Mouse (Mus musculus): ENCODE data around the gene Vps35l. TPM values are rescaled to one million over a fixed set of nuclear protein-coding genes. Genes with fewer than 3 reads are reported as not detected.

Vps35l gene
- polyA plus RNA-seq, 1 experiment, result 41.7 TPM

DNA sequence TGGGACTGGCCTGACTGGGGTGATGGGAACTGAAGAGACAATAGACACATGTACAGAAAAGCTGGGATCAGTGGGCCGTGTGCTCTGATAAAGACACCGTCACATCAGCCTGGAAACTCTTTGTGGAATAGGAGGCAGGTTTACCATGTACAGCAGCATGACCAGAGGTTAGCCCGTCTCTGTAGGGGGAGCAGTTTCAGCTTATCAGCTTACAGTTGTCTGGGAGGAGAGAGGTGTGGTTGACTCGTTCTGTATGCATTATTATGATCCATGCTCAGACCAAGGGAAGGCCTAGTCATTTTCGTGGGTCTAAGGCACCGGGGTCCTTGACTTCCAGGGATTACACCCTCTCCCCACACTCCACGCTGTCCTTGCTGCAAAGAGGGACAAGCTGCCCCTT lies 11.6 kb downstream of the Vps35l start:
- Histone ChIP-seq H3K4me1 (ENCODE audit: control insufficient read depth, insufficient read depth, low read length) (no peaks in the 10 kb centered on the region), H3K4me3 (replicated peaks; ENCODE audit: extremely low read depth, low read depth, low read length) (no peak overlapping the region)
- 84% methylated on average over 7 of the region's 7 CpGs for WGBS
- no peak for TF ChIP-seq CTCF (IDR thresholded peaks at IDR 0.05; ENCODE audit: insufficient read depth, low read length)
- no peak for TF ChIP-seq POLR2A (IDR thresholded peaks at IDR 0.05; ENCODE audit: borderline replicate concordance, extremely low read depth, low read depth, low read length)
- DNase-seq, result no peak

DNA sequence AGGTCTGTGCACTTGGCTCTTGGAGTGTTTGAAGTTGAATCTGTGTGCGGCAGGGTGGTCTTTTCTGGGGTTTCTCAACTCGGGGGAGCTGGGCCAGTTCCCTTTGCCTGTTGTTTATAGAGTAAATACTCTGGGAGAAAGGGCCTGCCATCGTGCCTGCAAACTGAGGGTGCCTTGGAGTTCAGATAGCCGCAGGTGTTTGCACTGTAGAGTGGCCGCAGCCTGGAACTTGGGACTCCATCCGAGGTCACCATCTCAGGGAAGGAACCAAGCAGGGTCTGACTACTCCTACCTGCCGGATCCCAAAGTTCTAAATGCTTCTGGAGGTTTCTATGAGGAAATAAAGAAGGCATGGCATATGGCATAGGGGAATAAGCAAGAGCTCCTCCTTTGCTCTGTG lies 15.7 kb downstream of the Vps35l start:
- DNase-seq, result no peak
- 67% methylated on average over 7 of the region's 7 CpGs for WGBS
- Histone ChIP-seq H3K4me3 (replicated peaks; ENCODE audit: extremely low read depth, low read depth, low read length) (no peak overlapping the region), H3K4me1 (ENCODE audit: control insufficient read depth, insufficient read depth, low read length) (no peaks in the 10 kb centered on the region)
- TF ChIP-seq CTCF (IDR thresholded peaks at IDR 0.05; ENCODE audit: insufficient read depth, low read length) (no peak), POLR2A (IDR thresholded peaks at IDR 0.05; ENCODE audit: borderline replicate concordance, extremely low read depth, low read depth, low read length) (no peak)

GRCm38 (mm10) chr7:118756490-118757265 lies 16.7 kb downstream of the Vps35l start:
- Histone ChIP-seq H3K4me1 (ENCODE audit: control insufficient read depth, insufficient read depth, low read length) (no peaks in the 10 kb centered on the region), H3K4me3 (replicated peaks; ENCODE audit: extremely low read depth, low read depth, low read length) (no peak overlapping the region)
- TF ChIP-seq CTCF (IDR thresholded peaks at IDR 0.05; ENCODE audit: insufficient read depth, low read length) (no peak), POLR2A (IDR thresholded peaks at IDR 0.05; ENCODE audit: borderline replicate concordance, extremely low read depth, low read depth, low read length) (no peak)
- no peak for DNase-seq
- WGBS, result 95% methylated on average over 24 of the region's 24 CpGs

- WGBS, result 64% methylated on average over 4 of the region's 4 CpGs
- Histone ChIP-seq H3K4me1 (ENCODE audit: control insufficient read depth, insufficient read depth, low read length) (no peaks in the 10 kb centered on the region), H3K4me3 (replicated peaks; ENCODE audit: extremely low read depth, low read depth, low read length) (no peak overlapping the region)
- TF ChIP-seq POLR2A (IDR thresholded peaks at IDR 0.05; ENCODE audit: borderline replicate concordance, extremely low read depth, low read depth, low read length) (no peak), CTCF (IDR thresholded peaks at IDR 0.05; ENCODE audit: insufficient read depth, low read length) (no peak)
- DNase-seq, result no peak
These were observed 18.3 kb downstream of the Vps35l start for GRCm38 (mm10) chr7:118758369-118758768.

GRCm38 (mm10) chr7:118759372-118759771 lies 19.3 kb downstream of the Vps35l start:
- no peak overlapping the region for H3K4me3 ChIP-seq (replicated peaks; ENCODE audit: extremely low read depth, low read depth, low read length)
- no peaks in the 10 kb centered on the region for H3K4me1 ChIP-seq (ENCODE audit: control insufficient read depth, insufficient read depth, low read length)
- TF ChIP-seq CTCF (IDR thresholded peaks at IDR 0.05; ENCODE audit: insufficient read depth, low read length), result no peak
- no peak for TF ChIP-seq POLR2A (IDR thresholded peaks at IDR 0.05; ENCODE audit: borderline replicate concordance, extremely low read depth, low read depth, low read length)
- no peak for DNase-seq
- WGBS, result 32% methylated on average over 5 of the region's 5 CpGs

- WGBS, result 92% methylated on average over 11 of the region's 11 CpGs
These were observed 23.9 kb downstream of the Vps35l start for GRCm38 (mm10) chr7:118763939-118764338.

GRCm38 (mm10) chr7:118764725-118765124 lies 24.7 kb downstream of the Vps35l start:
- no peaks in the 10 kb centered on the region for H3K4me1 ChIP-seq (ENCODE audit: control insufficient read depth, insufficient read depth, low read length)
- DNase-seq, result no peak
- H3K4me3 ChIP-seq (replicated peaks; ENCODE audit: extremely low read depth, low read depth, low read length), result no peak overlapping the region
- 70% methylated on average over 14 of the region's 14 CpGs for WGBS
- TF ChIP-seq POLR2A (IDR thresholded peaks at IDR 0.05; ENCODE audit: borderline replicate concordance, extremely low read depth, low read depth, low read length) (no peak), CTCF (IDR thresholded peaks at IDR 0.05; ENCODE audit: insufficient read depth, low read length) (no peak)

More at GRCm38 (mm10) chr7:118763939-118764338, 23.9 kb downstream of the Vps35l start:
- no peak for TF ChIP-seq CTCF (IDR thresholded peaks at IDR 0.05; ENCODE audit: insufficient read depth, low read length)
- TF ChIP-seq POLR2A (IDR thresholded peaks at IDR 0.05; ENCODE audit: borderline replicate concordance, extremely low read depth, low read depth, low read length), result no peak
- DNase-seq, result no peak
- no peak overlapping the region for H3K4me3 ChIP-seq (replicated peaks; ENCODE audit: extremely low read depth, low read depth, low read length)
- no peaks in the 10 kb centered on the region for H3K4me1 ChIP-seq (ENCODE audit: control insufficient read depth, insufficient read depth, low read length)

DNA sequence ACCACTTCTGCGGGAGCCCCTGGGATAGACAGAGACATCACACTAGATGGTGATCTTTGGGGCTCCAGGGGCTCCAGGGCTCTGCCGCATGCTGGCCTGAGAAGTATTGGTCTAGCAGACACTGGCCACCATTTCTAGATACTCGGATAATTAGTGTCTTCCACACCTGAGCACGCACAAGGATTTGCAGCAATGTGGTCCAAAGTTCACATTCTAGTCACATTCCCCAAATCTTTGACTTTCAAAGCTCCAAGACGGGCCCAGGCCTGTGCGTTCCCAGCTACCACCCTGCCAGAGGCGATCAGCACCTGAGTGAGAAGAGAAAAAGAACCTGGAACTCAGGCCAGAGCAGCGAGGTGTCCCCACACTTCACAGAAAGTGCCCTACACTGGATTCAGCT lies 25.6 kb downstream of the Vps35l start:
- WGBS, result 62% methylated on average over 8 of the region's 8 CpGs
- no peaks in the 10 kb centered on the region for H3K4me1 ChIP-seq (ENCODE audit: control insufficient read depth, insufficient read depth, low read length)
- TF ChIP-seq CTCF (IDR thresholded peaks at IDR 0.05; ENCODE audit: insufficient read depth, low read length) (no peak), POLR2A (IDR thresholded peaks at IDR 0.05; ENCODE audit: borderline replicate concordance, extremely low read depth, low read depth, low read length) (no peak)
- no peak for DNase-seq
- H3K4me3 ChIP-seq (replicated peaks; ENCODE audit: extremely low read depth, low read depth, low read length), result no peak overlapping the region

GRCm38 (mm10) chr7:118766119-118766833 lies 26.2 kb downstream of the Vps35l start:
- no peak overlapping the region for H3K4me3 ChIP-seq (replicated peaks; ENCODE audit: extremely low read depth, low read depth, low read length)
- TF ChIP-seq CTCF (IDR thresholded peaks at IDR 0.05; ENCODE audit: insufficient read depth, low read length) (peak; percentile 84), POLR2A (IDR thresholded peaks at IDR 0.05; ENCODE audit: borderline replicate concordance, extremely low read depth, low read depth, low read length) (no peak)
- H3K4me1 ChIP-seq (ENCODE audit: control insufficient read depth, insufficient read depth, low read length), result no peaks in the 10 kb centered on the region
- 57% methylated on average over 18 of the region's 18 CpGs for WGBS
- DNase-seq, result peak; percentile 50
